Mouse (Mus musculus) brain, embryonic 14.5 days (tissue): ENCODE results near the gene Sned1.

Experiments used
- CTCF ChIP-seq: fragments of 200-500 bp; IDR thresholded peaks from 2 replicates; pipeline ENCODE4 v1.5.1; 2012; ENCODE audit warnings: inconsistent platforms, mild to moderate bottlenecking, moderate library complexity, borderline replicate concordance; ENCODE audit not compliant: insufficient read depth, insufficient read length; ENCODE audit errors: extremely low read depth
- POLR2A ChIP-seq: fragments of 200-500 bp; IDR thresholded peaks from 2 replicates; pipeline ENCODE4 v1.6.1; 2012; ENCODE audit warnings: mild to moderate bottlenecking, inconsistent platforms, borderline replicate concordance; ENCODE audit not compliant: poor library complexity, insufficient read depth, insufficient read length, severe bottlenecking; ENCODE audit errors: extremely low read depth

- TF ChIP-seq POLR2A, result no peak
- TF ChIP-seq CTCF, result no peak
Observed at GRCm38 (mm10) chr1:93291591-93291990, 56.0 kb downstream of the Sned1 start.
